Mouse (Mus musculus) MN1 (cell line): Measurements from ENCODE around the gene A330070K13Rik.

Experiments used
- DNase-seq: peaks from one replicate; pipeline ENCODE4 v3.0.0-alpha.2; 2016; ENCODE audit warnings: low spot score

A330070K13Rik gene

GRCm38 (mm10) chr5:130384222-130384912, at the start of gene A330070K13Rik:
Gene A330070K13Rik (minus strand): TSS chr5:130384631.
- DNase-seq = no peak

- no peak for DNase-seq
Observed at GRCm38 (mm10) chr5:130411516-130411915, 27.1 kb upstream of the A330070K13Rik start.

GRCm38 (mm10) chr5:130409706-130410105, 25.3 kb upstream of the A330070K13Rik start:
- no peak for DNase-seq

GRCm38 (mm10) chr5:130405201-130405600, 20.8 kb upstream of the A330070K13Rik start:
- no peak for DNase-seq

GRCm38 (mm10) chr5:130400136-130400917, 15.9 kb upstream of the A330070K13Rik start:
- DNase-seq = no peak

GRCm38 (mm10) chr5:130395142-130395541, 10.7 kb upstream of the A330070K13Rik start:
- no peak for DNase-seq

GRCm38 (mm10) chr5:130394386-130394785, 10.0 kb upstream of the A330070K13Rik start:
- no peak for DNase-seq

GRCm38 (mm10) chr5:130393618-130394355, 9.4 kb upstream of the A330070K13Rik start:
- no peak for DNase-seq

- DNase-seq = no peak
Observed at GRCm38 (mm10) chr5:130386418-130386817, 2.0 kb upstream of the A330070K13Rik start.

- no peak for DNase-seq
Observed at GRCm38 (mm10) chr5:130375411-130375810, 9.0 kb downstream of the A330070K13Rik start.

- no peak for DNase-seq
Observed at GRCm38 (mm10) chr5:130369237-130369636, 15.2 kb downstream of the A330070K13Rik start, which contains the start of gene Caln1. Gene Caln1 (plus strand): TSS chr5:130369455.

- DNase-seq = no peak
Observed at GRCm38 (mm10) chr5:130368236-130368635, 16.2 kb downstream of the A330070K13Rik start.

GRCm38 (mm10) chr5:130363773-130364172, 20.7 kb downstream of the A330070K13Rik start:
- no peak for DNase-seq

- DNase-seq = no peak
Observed at GRCm38 (mm10) chr5:130363111-130363510, 21.3 kb downstream of the A330070K13Rik start.

GRCm38 (mm10) chr5:130355223-130355622, 29.2 kb downstream of the A330070K13Rik start:
- DNase-seq = no peak

GRCm38 (mm10) chr5:130345871-130346270, 38.6 kb downstream of the A330070K13Rik start:
- no peak for DNase-seq

- DNase-seq = no peak
Observed at GRCm38 (mm10) chr5:130344999-130345398, 39.4 kb downstream of the A330070K13Rik start.

GRCm38 (mm10) chr5:130340656-130341055, 43.8 kb downstream of the A330070K13Rik start:
- no peak for DNase-seq

GRCm38 (mm10) chr5:130335462-130335861, 49.0 kb downstream of the A330070K13Rik start:
- DNase-seq = no peak

- DNase-seq = no peak
Observed at GRCm38 (mm10) chr5:130333971-130334370, 50.5 kb downstream of the A330070K13Rik start.

GRCm38 (mm10) chr5:130333566-130333965, 50.9 kb downstream of the A330070K13Rik start:
- no peak for DNase-seq

- DNase-seq = no peak
Observed at GRCm38 (mm10) chr5:130331206-130331605, 53.2 kb downstream of the A330070K13Rik start.
